Mouse (Mus musculus): ENCODE results near the gene Setd1a.

DNA sequence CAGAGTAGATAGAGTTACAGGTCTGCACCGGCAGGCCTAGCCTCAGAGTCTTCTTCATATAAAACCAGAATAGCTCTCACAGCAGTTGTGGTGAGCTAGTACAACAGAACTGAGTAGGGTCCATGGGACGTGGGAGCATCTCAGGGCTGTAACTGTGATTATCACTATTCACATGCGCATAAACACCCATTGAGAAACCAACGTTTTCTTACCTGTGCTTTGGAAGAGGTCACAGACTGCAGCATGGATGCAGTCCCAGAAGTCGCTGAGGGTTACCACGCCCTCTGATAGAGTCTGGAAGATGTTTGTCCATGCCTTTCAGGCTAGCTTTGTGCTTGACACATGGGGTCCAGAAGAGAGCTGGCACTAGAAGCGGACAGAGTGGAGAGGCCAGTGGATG lies 22.7 kb upstream of the Setd1a start:
- TF ChIP-seq POLR2A (IDR thresholded peaks at IDR 0.05; ENCODE audit: low read depth, low read length), result no peak
- TF ChIP-seq CTCF (IDR thresholded peaks at IDR 0.05; ENCODE audit: extremely low read depth, insufficient read length, insufficient replicate concordance, low read depth, low read length), result no peak

Data from small intestine, adult 2 months (tissue).